Mouse (Mus musculus): Measurements from ENCODE around the gene Prkcq. TPM values are rescaled to one million over a fixed set of nuclear protein-coding genes. Genes with fewer than 3 reads are reported as not detected.

The Prkcq gene
- polyA plus RNA-seq, 1 experiment from 2014 or later, result 2.7 TPM

DNA sequence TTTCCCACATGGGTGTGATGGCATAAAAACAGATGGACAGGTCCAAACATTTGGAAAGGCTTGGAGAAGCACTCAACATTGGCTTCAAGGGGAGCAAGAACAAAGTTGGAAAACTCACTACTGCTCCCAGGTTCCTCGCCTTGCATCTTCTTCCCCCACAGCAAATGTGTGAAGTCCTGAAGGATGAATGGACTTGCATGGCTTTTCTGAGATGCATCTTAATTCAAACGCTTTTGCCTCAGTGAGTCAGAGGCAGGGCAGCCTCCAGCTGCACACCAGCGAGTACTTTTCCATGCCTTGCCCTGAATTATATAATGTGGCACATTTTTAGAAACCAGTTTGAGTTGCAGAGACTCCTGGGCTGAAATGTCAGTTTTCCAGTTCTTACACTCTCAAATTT, 175.9 kb downstream of the Prkcq start:
- ATAC-seq, result no peak
- Histone ChIP-seq H3K27ac (no peak overlapping the region), H3K4me3 (replicated peaks) (no peak overlapping the region), H3K9ac (replicated peaks) (no peak overlapping the region), H3K36me3 (no peaks in the 10 kb centered on the region), H3K27me3 (no peaks in the 10 kb centered on the region), H3K9me3 (no peaks in the 10 kb centered on the region), H3K4me2 (replicated peaks) (no peak overlapping the region), H3K4me1 (replicated peaks) (no peaks in the 10 kb centered on the region)
- WGBS, result 86% methylated on average over 3 of the region's 3 CpGs

Measured in midbrain, embryonic 13.5 days (tissue).